Mouse (Mus musculus) heart, adult 2 months (tissue): ENCODE data around the gene Tbc1d10b. TPM values are rescaled to one million over a fixed set of nuclear protein-coding genes. Genes with fewer than 3 reads are reported as not detected.
"Not testable (repeated sequence)": the region's sequence is repeated elsewhere in the genome, so short reads cannot be mapped to it uniquely, and the experiment has no call there.

Experiments
- DNase-seq, 2 experiments: peaks; one replicate each; pipeline ENCODE4 v3.0.0; 2021
- H3K27ac ChIP-seq: fragments of 200-600 bp; 2 replicates; pipeline ENCODE4 v1.8.1; 2022
- H3K27me3 ChIP-seq: fragments of 200-500 bp; 2 replicates; pipeline ENCODE4 v1.6.1; 2012; ENCODE audit warnings: mild to moderate bottlenecking, low read length, inconsistent platforms, mixed read lengths; ENCODE audit not compliant: control insufficient read depth, insufficient read depth
- H3K36me3 ChIP-seq: fragments of 200-500 bp; 2 replicates; pipeline ENCODE4 v1.6.1; 2012; ENCODE audit warnings: low read length, inconsistent platforms; ENCODE audit not compliant: control insufficient read depth, insufficient read depth
- H3K4me1 ChIP-seq: fragments of 200-500 bp; 2 replicates; pipeline ENCODE4 v1.6.1; 2011; ENCODE audit warnings: low read length; ENCODE audit not compliant: control insufficient read depth, insufficient read depth
- H3K4me3 ChIP-seq: fragments of 200-600 bp; 2 replicates; pipeline ENCODE4 v1.8.1; 2022
- H3K79me2 ChIP-seq: fragments of 200-500 bp; replicated peaks from 2 replicates; pipeline ENCODE4 v1.6.1; 2012; ENCODE audit warnings: mild to moderate bottlenecking, inconsistent platforms, low read length, moderate library complexity, mixed read lengths; ENCODE audit not compliant: control insufficient read depth, insufficient read depth
- H3K9ac ChIP-seq: fragments of 200-500 bp; 2 replicates; pipeline ENCODE4 v1.6.1; 2012; ENCODE audit warnings: low read depth, mild to moderate bottlenecking, control low read depth, inconsistent platforms, low read length, mixed read lengths
- CTCF ChIP-seq: fragments of 200-600 bp; IDR thresholded peaks from 2 replicates; pipeline ENCODE4 v1.8.1; 2022; ENCODE audit warnings: antibody characterized with exemption, mild to moderate bottlenecking, moderate library complexity
- EP300 ChIP-seq: fragments of 200-500 bp; IDR thresholded peaks from 2 replicates; pipeline ENCODE4 v1.6.1; 2011; ENCODE audit warnings: low read depth, low read length, control low read depth; ENCODE audit not compliant: insufficient read depth
- POLR2A ChIP-seq: fragments of 200-500 bp; IDR thresholded peaks from 2 replicates; pipeline ENCODE4 v1.6.1; 2011; ENCODE audit warnings: mild to moderate bottlenecking, low read depth, low read length, control low read depth; ENCODE audit not compliant: insufficient read depth
- WGBS: fragments of 180-500 bp; shearing (Covaris S2); methylation state at CpG from one replicate; pipeline ENCODE4 v1.1.7; 2018; 5-methylcytosine and 5-hydroxymethylcytosine counted together
- intact Hi-C: fragments of 180-260 bp; cut with DNase I; formaldehyde crosslinking; loops from one replicate; pipeline ENCODE4 v1.15.1; 2025
- polyA plus RNA-seq: library from polyadenylated mRNA; depleted of rRNA; stranded (reverse); fragments of >200 nt; gene quantifications from 2 replicates; pipeline ENCODE4 v1.2.3, GENCODE M21; 2012
- total RNA-seq, 2 experiments: library from RNA; stranded (reverse); gene quantifications; 2 replicates each; pipeline ENCODE4 v1.2.3; 2021

Tbc1d10b gene
- total and polyA plus RNA-seq, 3 experiments: 13.6 to 22.0 (median 20.5) TPM

DNA sequence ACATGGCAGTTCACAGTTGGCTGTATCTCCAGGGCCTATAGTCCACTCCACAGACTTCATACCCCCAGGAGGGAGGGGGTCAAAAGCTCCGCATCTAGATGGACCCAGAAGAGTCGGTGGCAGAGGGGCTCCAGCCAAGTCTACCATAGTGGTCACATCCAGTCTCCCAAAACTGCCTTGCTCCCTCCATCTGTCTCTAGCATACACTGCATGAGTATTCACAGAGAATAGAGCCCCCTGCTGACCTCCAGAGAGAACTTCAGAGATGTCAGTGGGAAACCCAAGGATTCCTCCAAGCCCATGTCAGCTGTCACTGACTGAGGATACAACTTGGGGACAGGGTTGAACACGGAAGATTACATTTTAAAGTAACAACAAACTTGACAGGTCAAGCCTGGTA lies 22.7 kb downstream of the Tbc1d10b start:
- no peak overlapping the region for H3K4me3 ChIP-seq
- no peaks in the 10 kb centered on the region for H3K79me2 ChIP-seq
- 71% methylated on average over 3 of the region's 3 CpGs for WGBS
- no peak overlapping the region for H3K27ac ChIP-seq
- intact Hi-C loops: no loop called here
- TF ChIP-seq CTCF (peak; percentile 48), POLR2A (no peak)
- no peaks in the 10 kb centered on the region for H3K36me3 ChIP-seq
- no peak for DNase-seq
- no peak overlapping the region for H3K9ac ChIP-seq
- H3K27me3 ChIP-seq: no peaks in the 10 kb centered on the region
- H3K4me1 ChIP-seq: no peaks in the 10 kb centered on the region

GRCm38 (mm10) chr7:127184720-127185119 lies 23.5 kb downstream of the Tbc1d10b start:
- intact Hi-C loops: loop anchor here (5.0 kb wide), 1 partner anchor 62 kb away; the partner anchor contains the start of gene Qprt
- Histone ChIP-seq H3K27me3 (no peaks in the 10 kb centered on the region), H3K36me3 (no peaks in the 10 kb centered on the region), H3K4me1 (no peaks in the 10 kb centered on the region), H3K4me3 (no peak overlapping the region), H3K27ac (no peak overlapping the region), H3K9ac (no peak overlapping the region), H3K79me2 (no peaks in the 10 kb centered on the region)
- 0% methylated on average over 1 of the region's 1 CpGs for WGBS
- no peak for DNase-seq
- TF ChIP-seq POLR2A (no peak), EP300 (no peak), CTCF (no peak)

- intact Hi-C loops: loop anchor here (5.0 kb wide), 1 partner anchor 62 kb away; the partner anchor contains the start of gene Qprt
- Histone ChIP-seq H3K9ac (no peak overlapping the region), H3K79me2 (no peaks in the 10 kb centered on the region), H3K27ac (no peak overlapping the region), H3K36me3 (no peaks in the 10 kb centered on the region), H3K4me3 (no peak overlapping the region), H3K4me1 (no peaks in the 10 kb centered on the region), H3K27me3 (no peaks in the 10 kb centered on the region)
- TF ChIP-seq EP300 (no peak), POLR2A (no peak), CTCF (peak; percentile 34)
- no peak for DNase-seq
- 55% methylated on average over 6 of the region's 6 CpGs for WGBS
Measured at GRCm38 (mm10) chr7:127183828-127184227, 24.4 kb downstream of the Tbc1d10b start.

- Histone ChIP-seq H3K79me2 (no peaks in the 10 kb centered on the region), H3K4me1 (no peaks in the 10 kb centered on the region), H3K36me3 (no peaks in the 10 kb centered on the region), H3K27me3 (no peaks in the 10 kb centered on the region), H3K27ac (no peak overlapping the region), H3K9ac (no peak overlapping the region), H3K4me3 (no peak overlapping the region)
- TF ChIP-seq EP300 (no peak), POLR2A (no peak), CTCF (no peak)
- no peak for DNase-seq
- 75% methylated on average over 8 of the region's 8 CpGs for WGBS
- intact Hi-C loops: loop anchor here (5.0 kb wide), 1 partner anchor 61 kb away; the partner anchor contains the start of gene Qprt
Measured at GRCm38 (mm10) chr7:127183345-127183744, 24.9 kb downstream of the Tbc1d10b start.

DNA sequence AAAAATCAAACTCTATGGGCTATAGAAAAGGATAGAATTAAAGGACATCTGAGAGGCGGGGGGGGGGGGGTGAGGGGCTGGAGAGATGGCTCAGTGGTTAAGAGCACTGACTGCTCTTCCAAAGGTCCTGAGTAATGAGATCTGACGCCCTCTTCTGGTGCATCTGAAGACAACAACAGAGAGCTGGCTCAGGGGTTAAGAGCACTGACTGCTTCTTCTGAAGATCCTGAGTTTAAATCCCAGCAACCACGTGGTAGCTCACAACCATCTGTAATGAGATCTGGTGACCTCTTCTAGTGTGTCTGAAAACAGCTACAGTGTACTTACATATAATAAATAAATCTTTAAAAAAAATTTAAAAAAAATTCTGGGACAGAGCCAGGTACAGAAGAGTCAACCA lies 26.5 kb downstream of the Tbc1d10b start:
- not testable (repeated sequence) for H3K27ac ChIP-seq, H3K36me3 ChIP-seq, H3K79me2 ChIP-seq, H3K4me1 ChIP-seq, H3K27me3 ChIP-seq, H3K4me3 ChIP-seq, DNase-seq, H3K9ac ChIP-seq
- intact Hi-C loops: loop anchor here (5.0 kb wide), 1 partner anchor 59 kb away; the partner anchor contains the start of gene Qprt
- WGBS: 39% methylated on average over 3 of the region's 3 CpGs

GRCm38 (mm10) chr7:127180783-127181182 lies 27.5 kb downstream of the Tbc1d10b start:
- Histone ChIP-seq H3K9ac (no peak overlapping the region), H3K27ac (no peak overlapping the region), H3K4me1 (no peaks in the 10 kb centered on the region), H3K4me3 (no peak overlapping the region), H3K36me3 (no peaks in the 10 kb centered on the region), H3K27me3 (no peaks in the 10 kb centered on the region), H3K79me2 (no peaks in the 10 kb centered on the region)
- TF ChIP-seq POLR2A (no peak), CTCF (no peak), EP300 (no peak)
- intact Hi-C loops: loop anchor here (5.0 kb wide), 1 partner anchor 58 kb away; the partner anchor contains the start of gene Qprt
- no peak for DNase-seq
- WGBS: 44% methylated on average over 2 of the region's 2 CpGs
